Mouse (Mus musculus) midbrain, embryonic 15.5 days (tissue): ENCODE data around the gene Zbtb20. TPM values are rescaled to one million over a fixed set of nuclear protein-coding genes. Genes with fewer than 3 reads are reported as not detected.
A peak's percentile ranks its signal among the peaks of the same experiment; 100 is the strongest.

Experiments used
- ATAC-seq: fragments of 200-750 bp; cut with Nextera tagmentation; replicated peaks from 2 replicates; pipeline ENCODE4 v1.8.0; 2017; ENCODE audit warnings: moderate TSS enrichment
- H3K27ac ChIP-seq: fragments of 300-500 bp; sonication (generic); 2 replicates; pipeline ENCODE4 v1.5.1; 2015; ENCODE audit warnings: mild to moderate bottlenecking, inconsistent platforms
- H3K27me3 ChIP-seq: fragments of 300-500 bp; sonication (generic); replicated peaks from 2 replicates; pipeline ENCODE4 v1.6.1; 2015; ENCODE audit warnings: inconsistent platforms
- H3K36me3 ChIP-seq: fragments of 300-500 bp; sonication (generic); replicated peaks from 2 replicates; pipeline ENCODE4 v1.6.1; 2015; ENCODE audit warnings: inconsistent platforms
- H3K4me1 ChIP-seq: fragments of 300-500 bp; sonication (generic); 2 replicates; pipeline ENCODE4 v1.6.1; 2015; ENCODE audit warnings: inconsistent platforms
- H3K4me2 ChIP-seq: fragments of 300-500 bp; sonication (generic); 2 replicates; pipeline ENCODE4 v1.6.1; 2015; ENCODE audit warnings: inconsistent platforms, mild to moderate bottlenecking, moderate library complexity
- H3K4me3 ChIP-seq: fragments of 300-500 bp; sonication (generic); 2 replicates; pipeline ENCODE4 v1.5.1; 2015; ENCODE audit warnings: mild to moderate bottlenecking, inconsistent platforms
- H3K9ac ChIP-seq: fragments of 300-500 bp; sonication (generic); 2 replicates; pipeline ENCODE4 v1.6.1; 2015; ENCODE audit warnings: mild to moderate bottlenecking, inconsistent platforms
- H3K9me3 ChIP-seq: fragments of 300-500 bp; sonication (generic); 2 replicates; pipeline ENCODE4 v1.6.1; 2016; ENCODE audit warnings: inconsistent platforms
- WGBS: fragments of 180-500 bp; shearing (Covaris S2); methylation state at CpG from one replicate; pipeline ENCODE4 v1.1.7; 2015; ENCODE audit warnings: mixed read lengths; 5-methylcytosine and 5-hydroxymethylcytosine counted together
- polyA plus RNA-seq: library from polyadenylated mRNA; unstranded; fragments of >200 nt; fragmentation: Nextera tagmentation; extraction: Ambion mirVana; gene quantifications from 2 replicates; pipeline ENCODE4 v1.2.1, GENCODE M21; 2015

The Zbtb20 gene
- polyA plus RNA-seq, 1 experiment from 2014 or later, result 76.5 TPM

DNA sequence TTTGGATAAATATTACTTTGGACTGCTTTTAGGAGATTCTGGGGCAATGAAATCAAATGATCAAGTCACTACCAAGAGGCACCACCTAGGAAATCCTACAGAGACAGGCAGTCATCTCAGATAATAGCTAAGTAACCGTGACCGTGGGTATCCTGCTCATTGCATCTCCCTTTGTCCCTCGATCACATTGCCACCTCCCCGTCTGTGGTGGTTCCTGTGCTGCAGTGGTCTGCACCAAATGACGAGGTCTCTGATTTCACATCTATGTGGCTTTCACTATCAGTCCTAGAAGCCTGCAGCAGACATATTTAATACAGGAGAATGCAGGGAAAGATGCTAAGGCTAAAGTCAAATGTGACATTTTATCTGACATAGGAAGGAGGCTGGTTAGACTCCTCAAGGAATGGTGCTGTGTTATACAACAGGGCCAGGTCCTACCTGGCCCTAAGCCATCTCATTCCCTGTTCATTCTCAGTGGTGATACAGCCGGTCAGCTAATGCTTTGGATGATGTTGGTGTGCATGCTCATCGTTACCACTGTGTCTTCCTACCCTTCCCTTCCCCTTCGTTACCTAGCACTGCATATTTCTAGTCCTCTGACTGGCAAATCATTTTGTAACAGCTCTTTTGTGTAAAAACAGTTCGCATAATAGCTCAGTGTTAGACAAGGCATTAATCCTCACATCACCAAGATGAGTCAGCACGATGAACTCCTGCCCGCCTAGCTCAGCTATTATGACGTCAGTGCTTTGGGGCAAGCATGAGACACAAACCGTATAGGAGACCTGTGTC is 588.2 kb downstream of the Zbtb20 start:
- Histone ChIP-seq H3K4me3 (no peak overlapping the region), H3K36me3 (no peaks in the 10 kb centered on the region), H3K4me2 (no peak overlapping the region), H3K27ac (peak overlapping the region; percentile 3; the same call in 1 of the 2 replicates), H3K4me1 (peaks cover 20% of the 10 kb centered on the region), H3K9ac (no peak overlapping the region), H3K27me3 (no peaks in the 10 kb centered on the region), H3K9me3 (no peaks in the 10 kb centered on the region)
- peak; percentile 77 for ATAC-seq
- WGBS, result 25% methylated on average over 13 of the region's 13 CpGs

DNA sequence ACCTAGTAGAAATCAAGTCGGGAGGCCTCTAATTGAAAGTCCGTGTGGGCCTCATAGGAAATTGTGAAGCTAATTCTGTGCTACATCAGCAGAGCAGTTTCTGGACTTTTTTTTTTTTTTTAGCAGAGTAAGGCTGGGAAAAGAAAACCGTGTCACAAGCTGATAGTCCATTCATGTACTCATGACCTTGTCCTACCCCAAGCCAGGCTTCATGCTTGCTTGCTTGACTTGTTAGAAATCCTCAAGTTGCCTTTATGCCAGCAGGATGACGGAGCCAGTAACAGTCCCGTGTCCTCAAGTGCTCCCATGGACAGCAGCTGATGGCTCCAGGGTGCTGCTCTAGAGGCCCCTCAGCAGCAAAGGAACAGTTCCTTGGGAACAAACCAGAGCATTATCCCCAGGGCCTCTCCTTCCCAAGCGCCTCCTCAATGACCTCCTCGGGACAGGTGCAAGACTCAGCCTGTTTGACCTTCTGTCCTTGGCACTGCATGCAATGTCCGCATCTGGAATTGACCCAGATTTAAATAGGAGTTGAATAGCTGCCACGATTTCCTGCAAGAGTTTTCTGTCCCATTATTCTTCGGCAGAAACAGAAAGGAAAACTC is 588.9 kb downstream of the Zbtb20 start:
- H3K4me1 ChIP-seq, result peaks cover 20% of the 10 kb centered on the region
- 0 out of 2 replicates have a peak overlapping the region, but pooled peaks have one; percentile 3 for H3K27ac ChIP-seq
- H3K36me3 ChIP-seq, result no peaks in the 10 kb centered on the region
- ATAC-seq, result peak; percentile 45
- H3K9me3 ChIP-seq, result no peaks in the 10 kb centered on the region
- 52% methylated on average over 10 of the region's 10 CpGs for WGBS
- H3K9ac ChIP-seq, result no peak overlapping the region
- no peak overlapping the region for H3K4me3 ChIP-seq
- no peaks in the 10 kb centered on the region for H3K27me3 ChIP-seq
- no peak overlapping the region for H3K4me2 ChIP-seq

- ATAC-seq, result no peak
- no peak overlapping the region for H3K4me3 ChIP-seq
- H3K9ac ChIP-seq, result no peak overlapping the region
- H3K27ac ChIP-seq, result no peak overlapping the region
- no peaks in the 10 kb centered on the region for H3K36me3 ChIP-seq
- no peaks in the 10 kb centered on the region for H3K27me3 ChIP-seq
- no peak overlapping the region for H3K4me2 ChIP-seq
- H3K9me3 ChIP-seq, result no peaks in the 10 kb centered on the region
- WGBS, result 66% methylated on average over 3 of the region's 3 CpGs
- peaks cover 20% of the 10 kb centered on the region for H3K4me1 ChIP-seq
Measured at GRCm38 (mm10) chr16:43465368-43465839, 589.7 kb downstream of the Zbtb20 start.

DNA sequence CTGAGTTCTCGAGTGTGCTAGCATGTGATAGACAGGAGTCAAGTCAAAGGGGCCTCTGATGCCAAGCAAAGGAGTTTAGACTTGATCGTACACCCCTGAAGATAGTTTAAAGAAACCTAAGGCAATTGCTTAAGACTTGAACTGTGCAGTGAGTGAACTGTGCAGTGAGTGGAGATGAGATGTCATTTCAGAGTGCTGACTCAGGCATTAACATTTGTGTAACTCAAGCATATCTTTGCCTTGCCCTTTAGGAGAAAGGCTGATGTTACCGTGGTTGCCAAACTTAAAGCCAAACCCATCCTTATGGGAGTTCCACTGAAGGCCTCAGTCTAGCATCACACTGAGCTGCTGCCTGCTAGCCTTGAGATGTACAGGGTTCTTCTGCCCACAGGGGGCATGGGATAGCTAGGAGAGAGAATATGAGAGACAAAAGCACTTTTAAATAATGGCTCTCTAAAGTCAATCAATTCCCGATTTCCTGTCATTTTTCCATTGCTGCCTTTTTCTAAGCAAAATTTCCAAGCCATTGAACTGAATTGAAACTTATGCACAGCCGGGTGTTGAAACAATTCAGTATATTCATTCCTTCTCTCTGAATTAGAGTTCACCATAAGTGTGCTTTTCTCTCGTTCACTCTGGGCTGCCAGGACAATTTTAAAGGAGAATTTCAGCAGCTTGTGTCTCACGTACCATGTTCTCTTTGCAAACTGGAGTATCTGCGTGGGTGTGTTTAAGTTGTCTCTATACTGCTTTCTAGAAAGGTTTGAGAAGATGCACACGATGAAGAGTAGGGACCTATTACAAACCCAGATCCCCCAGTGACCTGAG is 590.5 kb downstream of the Zbtb20 start:
- H3K4me2 ChIP-seq, result no peak overlapping the region
- peaks cover 20% of the 10 kb centered on the region for H3K4me1 ChIP-seq
- no peaks in the 10 kb centered on the region for H3K9me3 ChIP-seq
- no peak overlapping the region for H3K9ac ChIP-seq
- H3K27ac ChIP-seq, result no peak overlapping the region
- H3K4me3 ChIP-seq, result no peak overlapping the region
- no peaks in the 10 kb centered on the region for H3K27me3 ChIP-seq
- ATAC-seq, result no peak
- H3K36me3 ChIP-seq, result no peaks in the 10 kb centered on the region
- 87% methylated on average over 9 of the region's 9 CpGs for WGBS

DNA sequence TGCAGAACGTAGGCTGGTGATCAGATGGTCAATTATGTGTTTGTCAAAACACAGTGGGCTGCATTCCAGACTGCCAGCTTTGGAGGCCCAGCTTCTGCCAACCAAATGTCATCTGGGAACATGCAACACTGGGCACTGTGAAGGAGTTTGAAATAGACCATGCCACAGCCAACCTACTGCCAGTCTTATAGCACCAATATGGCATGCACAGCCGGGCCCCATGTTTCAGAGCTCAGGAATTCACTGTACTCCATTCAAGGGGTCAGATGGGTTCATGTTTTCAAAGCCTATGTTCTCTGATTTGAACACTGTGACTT is 591.0 kb downstream of the Zbtb20 start:
- no peaks in the 10 kb centered on the region for H3K9me3 ChIP-seq
- H3K9ac ChIP-seq, result no peak overlapping the region
- peaks cover 20% of the 10 kb centered on the region for H3K4me1 ChIP-seq
- no peaks in the 10 kb centered on the region for H3K27me3 ChIP-seq
- H3K27ac ChIP-seq, result no peak overlapping the region
- 79% methylated on average over 2 of the region's 2 CpGs for WGBS
- H3K36me3 ChIP-seq, result no peaks in the 10 kb centered on the region
- ATAC-seq, result no peak
- no peak overlapping the region for H3K4me2 ChIP-seq
- H3K4me3 ChIP-seq, result no peak overlapping the region

DNA sequence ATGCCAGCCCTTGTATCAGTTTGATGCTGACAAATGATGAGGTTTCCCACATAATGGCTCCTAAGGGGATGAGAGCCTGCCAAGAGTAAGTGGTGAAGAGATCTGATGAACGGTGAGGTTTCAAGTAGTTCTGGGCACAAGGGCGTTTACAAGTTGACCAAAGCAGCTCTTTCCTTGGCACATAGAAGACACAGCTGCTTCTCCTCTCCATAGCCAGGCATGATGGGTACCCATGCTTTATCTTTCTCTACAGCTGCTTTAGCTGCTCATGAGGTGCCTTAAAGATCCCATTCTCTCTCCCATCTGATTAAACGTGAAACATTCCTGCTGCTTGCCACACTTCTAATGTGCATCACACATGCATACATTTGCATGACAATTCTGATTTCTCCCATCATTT is 595.4 kb downstream of the Zbtb20 start:
- Histone ChIP-seq H3K36me3 (no peaks in the 10 kb centered on the region), H3K9me3 (no peaks in the 10 kb centered on the region), H3K4me2 (no peak overlapping the region), H3K27ac (no peak overlapping the region), H3K4me3 (no peak overlapping the region), H3K4me1 (no peaks in the 10 kb centered on the region), H3K9ac (no peak overlapping the region), H3K27me3 (no peaks in the 10 kb centered on the region)
- ATAC-seq, result no peak
- 82% methylated on average over 3 of the region's 3 CpGs for WGBS

DNA sequence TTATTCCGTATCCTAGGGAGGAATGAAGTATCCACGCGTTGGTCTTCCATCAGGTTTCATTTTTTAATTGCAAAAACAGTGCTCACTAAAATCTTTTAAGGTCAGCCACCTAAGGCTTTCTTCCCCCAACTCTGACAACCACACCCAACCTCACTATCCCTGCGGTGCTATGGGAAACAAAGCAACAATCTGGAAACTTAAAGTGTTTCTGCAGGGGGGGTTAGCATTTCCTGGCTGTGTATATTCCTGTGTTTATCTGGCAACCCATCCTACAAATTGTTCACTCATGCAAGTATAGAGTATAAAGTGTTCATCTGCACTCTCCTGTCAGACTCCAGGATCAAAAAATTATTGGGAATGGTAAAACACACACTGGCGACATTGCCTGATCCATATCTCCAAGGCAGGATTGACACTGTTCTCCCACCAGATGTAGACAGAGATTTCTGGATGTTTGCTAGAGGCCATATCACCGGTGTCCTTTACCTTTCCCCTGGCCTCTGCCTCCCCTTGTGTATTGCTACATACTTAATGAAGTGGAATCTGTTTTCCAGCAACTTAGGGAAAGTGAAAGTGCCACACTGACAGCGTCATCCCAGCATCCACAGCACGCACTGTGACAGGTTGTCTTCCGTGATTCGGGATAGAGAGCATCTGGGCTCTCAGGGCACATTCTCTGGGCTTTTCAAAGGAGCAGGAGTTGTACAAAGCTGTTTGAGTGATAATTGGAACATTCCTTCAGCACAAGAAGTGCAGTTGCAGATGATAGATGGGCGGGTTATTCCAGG is 599.5 kb downstream of the Zbtb20 start:
- H3K9me3 ChIP-seq, result no peaks in the 10 kb centered on the region
- H3K36me3 ChIP-seq, result no peaks in the 10 kb centered on the region
- no peak overlapping the region for H3K4me3 ChIP-seq
- no peak overlapping the region for H3K4me2 ChIP-seq
- H3K27ac ChIP-seq, result no peak overlapping the region
- no peak overlapping the region for H3K9ac ChIP-seq
- no peaks in the 10 kb centered on the region for H3K4me1 ChIP-seq
- 84% methylated on average over 11 of the region's 11 CpGs for WGBS
- H3K27me3 ChIP-seq, result no peaks in the 10 kb centered on the region
- no peak for ATAC-seq

GRCm38 (mm10) chr16:43476921-43477320 is 601.2 kb downstream of the Zbtb20 start:
- H3K4me2 ChIP-seq, result no peak overlapping the region
- no peaks in the 10 kb centered on the region for H3K9me3 ChIP-seq
- no peaks in the 10 kb centered on the region for H3K27me3 ChIP-seq
- H3K9ac ChIP-seq, result no peak overlapping the region
- H3K27ac ChIP-seq, result no peak overlapping the region
- H3K4me3 ChIP-seq, result no peak overlapping the region
- no peaks in the 10 kb centered on the region for H3K4me1 ChIP-seq
- WGBS, result 91% methylated on average over 3 of the region's 3 CpGs
- H3K36me3 ChIP-seq, result no peaks in the 10 kb centered on the region
- no peak for ATAC-seq

DNA sequence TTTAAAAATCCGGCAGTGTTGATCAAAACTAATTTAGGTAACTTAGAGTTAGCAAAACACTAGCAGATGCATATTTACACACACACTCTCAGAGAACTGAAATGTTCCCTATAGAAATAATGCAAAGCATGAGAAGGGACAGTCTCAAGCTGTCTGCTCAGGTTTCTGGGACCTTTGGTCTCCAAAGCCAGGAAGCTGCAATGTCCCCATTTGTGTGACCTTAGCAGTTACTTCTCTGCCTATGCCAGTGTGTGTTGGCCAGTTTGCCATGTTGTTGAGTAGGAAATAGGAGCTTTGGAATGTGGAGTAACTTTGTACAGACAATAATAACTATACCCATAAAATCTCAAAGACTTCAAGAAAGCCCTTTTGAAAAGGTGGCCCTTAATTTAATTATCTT is 602.7 kb downstream of the Zbtb20 start:
- no peaks in the 10 kb centered on the region for H3K4me1 ChIP-seq
- ATAC-seq, result no peak
- H3K4me2 ChIP-seq, result no peak overlapping the region
- no peaks in the 10 kb centered on the region for H3K9me3 ChIP-seq
- H3K36me3 ChIP-seq, result no peaks in the 10 kb centered on the region
- no peak overlapping the region for H3K4me3 ChIP-seq
- H3K27me3 ChIP-seq, result no peaks in the 10 kb centered on the region
- WGBS, result 87% methylated on average over 1 of the region's 1 CpGs
- H3K9ac ChIP-seq, result no peak overlapping the region
- H3K27ac ChIP-seq, result no peak overlapping the region

DNA sequence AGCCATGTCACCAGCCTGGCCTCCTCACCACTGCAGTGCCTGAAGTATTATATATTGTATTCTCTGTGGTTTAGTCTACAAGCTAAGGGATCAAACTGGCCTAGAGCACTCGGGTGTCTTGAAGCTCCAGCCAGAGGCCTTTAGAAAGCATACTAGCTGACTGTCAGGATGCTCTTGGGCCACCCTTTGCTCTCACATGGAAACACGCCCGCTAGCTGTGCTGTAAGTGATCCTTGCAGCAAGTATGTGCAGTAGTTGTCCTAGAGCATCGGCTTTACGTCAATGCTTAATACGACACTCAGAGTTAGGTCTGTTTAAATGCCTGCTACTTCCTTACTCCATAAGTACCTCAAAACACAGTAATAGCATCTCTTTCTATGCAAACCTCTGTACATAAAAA is 604.9 kb downstream of the Zbtb20 start:
- ATAC-seq, result no peak
- Histone ChIP-seq H3K27me3 (no peaks in the 10 kb centered on the region), H3K9me3 (no peaks in the 10 kb centered on the region), H3K9ac (no peak overlapping the region), H3K27ac (no peak overlapping the region), H3K4me1 (no peaks in the 10 kb centered on the region), H3K36me3 (no peaks in the 10 kb centered on the region), H3K4me3 (no peak overlapping the region), H3K4me2 (no peak overlapping the region)
- 78% methylated on average over 6 of the region's 6 CpGs for WGBS

- no peak overlapping the region for H3K4me3 ChIP-seq
- no peak overlapping the region for H3K4me2 ChIP-seq
- ATAC-seq, result no peak
- H3K9me3 ChIP-seq, result no peaks in the 10 kb centered on the region
- WGBS, result 61% methylated on average over 3 of the region's 3 CpGs
- H3K36me3 ChIP-seq, result no peaks in the 10 kb centered on the region
- no peak overlapping the region for H3K27ac ChIP-seq
- no peak overlapping the region for H3K9ac ChIP-seq
- H3K27me3 ChIP-seq, result no peaks in the 10 kb centered on the region
- no peaks in the 10 kb centered on the region for H3K4me1 ChIP-seq
Measured at GRCm38 (mm10) chr16:43482125-43482524, 606.4 kb downstream of the Zbtb20 start.

DNA sequence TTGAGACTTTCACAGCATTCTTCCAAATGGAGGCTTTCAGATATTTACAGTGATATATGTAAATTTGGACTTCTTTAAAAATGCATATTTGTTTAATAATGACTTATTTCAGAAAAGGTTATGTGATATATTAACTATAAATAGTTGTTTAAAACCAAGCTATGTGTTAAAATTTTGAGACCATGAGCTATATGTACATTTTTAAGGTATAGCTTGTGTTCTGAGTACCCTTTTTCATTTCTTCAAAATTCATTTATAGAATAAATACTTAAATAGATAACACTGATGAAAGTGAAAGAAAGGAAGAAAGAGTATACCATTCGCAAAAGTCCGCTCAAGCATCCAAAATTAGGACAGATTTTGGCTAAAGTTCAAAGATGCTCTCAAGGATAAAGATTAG is 607.1 kb downstream of the Zbtb20 start:
- no peak for ATAC-seq
- Histone ChIP-seq H3K9ac (no peak overlapping the region), H3K4me3 (no peak overlapping the region), H3K27ac (no peak overlapping the region), H3K4me2 (no peak overlapping the region), H3K4me1 (no peaks in the 10 kb centered on the region), H3K36me3 (no peaks in the 10 kb centered on the region), H3K27me3 (no peaks in the 10 kb centered on the region), H3K9me3 (no peaks in the 10 kb centered on the region)
- 90% methylated on average over 2 of the region's 2 CpGs for WGBS
